Mouse (Mus musculus): ENCODE measurements around the gene Dohh. TPM values are rescaled to one million over a fixed set of nuclear protein-coding genes. Genes with fewer than 3 reads are reported as not detected.
A peak's percentile ranks its signal among the peaks of the same experiment; 100 is the strongest.

The Dohh gene
- polyA plus RNA-seq, 1 experiment from 2014 or later = 55.2 TPM

- H3K9me3 ChIP-seq (ENCODE audit: low read length) = no peaks in the 10 kb centered on the region
- peak overlapping the region; percentile 58 for H3K4me2 ChIP-seq (replicated peaks; ENCODE audit: low read depth, low read length)
- TF ChIP-seq EP300 (IDR thresholded peaks at IDR 0.05) (no peak), CTCF (IDR thresholded peaks at IDR 0.05) (peak; percentile 13; the same call in 1 of the 2 replicates)
- peak overlapping the region; percentile 46; the same call in 1 of the 2 replicates for H3K4me3 ChIP-seq (ENCODE audit: low read depth, low read length)
- no peaks in the 10 kb centered on the region for H3K27me3 ChIP-seq (replicated peaks; ENCODE audit: insufficient read depth, low read length)
- H3K9ac ChIP-seq (replicated peaks; ENCODE audit: low read depth) = no peak overlapping the region
- H3K4me1 ChIP-seq (ENCODE audit: insufficient read depth, low read depth, low read length) = peaks cover 15% of the 10 kb centered on the region; the same call in 1 of the 2 replicates
- WGBS = 62% methylated on average over 3 of the region's 3 CpGs
- H3K27ac ChIP-seq (ENCODE audit: low read length) = no peak overlapping the region
- no peak for ATAC-seq
- no peaks in the 10 kb centered on the region for H3K36me3 ChIP-seq (ENCODE audit: insufficient read depth, low read length)
- DNase-seq (ENCODE audit: low spot score) = no peak
These were observed 5.1 kb upstream of the Dohh start for GRCm38 (mm10) chr10:81379183-81379553.

- H3K9ac ChIP-seq (replicated peaks; ENCODE audit: low read depth) = no peak overlapping the region
- TF ChIP-seq CTCF (IDR thresholded peaks at IDR 0.05) (no peak), EP300 (IDR thresholded peaks at IDR 0.05) (no peak)
- H3K36me3 ChIP-seq (ENCODE audit: insufficient read depth, low read length) = no peaks in the 10 kb centered on the region
- H3K4me2 ChIP-seq (replicated peaks; ENCODE audit: low read depth, low read length) = no peak overlapping the region
- no peaks in the 10 kb centered on the region for H3K27me3 ChIP-seq (replicated peaks; ENCODE audit: insufficient read depth, low read length)
- ATAC-seq (no peak), DNase-seq (ENCODE audit: low spot score) (no peak)
- no peak overlapping the region for H3K27ac ChIP-seq (ENCODE audit: low read length)
- H3K4me1 ChIP-seq (ENCODE audit: insufficient read depth, low read depth, low read length) = peaks cover 17% of the 10 kb centered on the region; the same call in 1 of the 2 replicates
- no peak overlapping the region for H3K4me3 ChIP-seq (ENCODE audit: low read depth, low read length)
- 86% methylated on average over 6 of the region's 6 CpGs for WGBS
- no peaks in the 10 kb centered on the region for H3K9me3 ChIP-seq (ENCODE audit: low read length)
These were observed 4.3 kb upstream of the Dohh start for GRCm38 (mm10) chr10:81379809-81380378.

GRCm38 (mm10) chr10:81382039-81382438, 2.2 kb upstream of the Dohh start:
- TF ChIP-seq EP300 (IDR thresholded peaks at IDR 0.05) (peak; percentile 95), CTCF (IDR thresholded peaks at IDR 0.05) (no peak)
- Histone ChIP-seq H3K4me2 (replicated peaks; ENCODE audit: low read depth, low read length) (no peak overlapping the region), H3K9me3 (ENCODE audit: low read length) (no peaks in the 10 kb centered on the region), H3K27me3 (replicated peaks; ENCODE audit: insufficient read depth, low read length) (no peaks in the 10 kb centered on the region), H3K27ac (ENCODE audit: low read length) (0 out of 2 replicates have a peak overlapping the region, but pooled peaks have one; percentile 14), H3K4me1 (ENCODE audit: insufficient read depth, low read depth, low read length) (peaks cover 15% of the 10 kb centered on the region; the same call in 1 of the 2 replicates), H3K4me3 (ENCODE audit: low read depth, low read length) (no peak overlapping the region), H3K36me3 (ENCODE audit: insufficient read depth, low read length) (no peaks in the 10 kb centered on the region; the same call in none of the 2 replicates), H3K9ac (replicated peaks; ENCODE audit: low read depth) (no peak overlapping the region)
- ATAC-seq = peak; percentile 2
- 32% methylated on average over 5 of the region's 5 CpGs for WGBS
- DNase-seq (ENCODE audit: low spot score) = peak; percentile 63

GRCm38 (mm10) chr10:81384605-81384982, 366 bp downstream of the Dohh start:
- Histone ChIP-seq H3K9me3 (ENCODE audit: low read length) (no peaks in the 10 kb centered on the region), H3K27ac (ENCODE audit: low read length) (peak overlapping the region; percentile 89), H3K9ac (replicated peaks; ENCODE audit: low read depth) (peak overlapping the region; percentile 88), H3K4me3 (ENCODE audit: low read depth, low read length) (peak overlapping the region; percentile 77), H3K36me3 (ENCODE audit: insufficient read depth, low read length) (no peaks in the 10 kb centered on the region; the same call in none of the 2 replicates), H3K27me3 (replicated peaks; ENCODE audit: insufficient read depth, low read length) (no peaks in the 10 kb centered on the region), H3K4me1 (ENCODE audit: insufficient read depth, low read depth, low read length) (peaks cover 11% of the 10 kb centered on the region; the same call in 1 of the 2 replicates), H3K4me2 (replicated peaks; ENCODE audit: low read depth, low read length) (peak overlapping the region; percentile 89)
- WGBS = under 1% methylated on average over 17 of the region's 19 CpGs
- peak; percentile 69 for DNase-seq (ENCODE audit: low spot score)
- ATAC-seq = peak; percentile 22
- TF ChIP-seq EP300 (IDR thresholded peaks at IDR 0.05) (no peak; the same call in 1 of the 2 replicates), CTCF (IDR thresholded peaks at IDR 0.05) (no peak)

GRCm38 (mm10) chr10:81385603-81386306, 1.5 kb downstream of the Dohh start:
- Histone ChIP-seq H3K4me2 (replicated peaks; ENCODE audit: low read depth, low read length) (no peak overlapping the region), H3K4me3 (ENCODE audit: low read depth, low read length) (no peak overlapping the region)

GRCm38 (mm10) chr10:81387716-81388115, 3.5 kb downstream of the Dohh start:
- Histone ChIP-seq H3K4me3 (ENCODE audit: low read depth, low read length) (no peak overlapping the region), H3K27ac (ENCODE audit: low read length) (no peak overlapping the region), H3K36me3 (ENCODE audit: insufficient read depth, low read length) (no peaks in the 10 kb centered on the region; the same call in none of the 2 replicates), H3K9ac (replicated peaks; ENCODE audit: low read depth) (no peak overlapping the region), H3K27me3 (replicated peaks; ENCODE audit: insufficient read depth, low read length) (no peaks in the 10 kb centered on the region), H3K4me1 (ENCODE audit: insufficient read depth, low read depth, low read length) (peaks cover 11% of the 10 kb centered on the region; the same call in 1 of the 2 replicates), H3K9me3 (ENCODE audit: low read length) (no peaks in the 10 kb centered on the region), H3K4me2 (replicated peaks; ENCODE audit: low read depth, low read length) (no peak overlapping the region)
- TF ChIP-seq EP300 (IDR thresholded peaks at IDR 0.05) (no peak), CTCF (IDR thresholded peaks at IDR 0.05) (no peak)
- 93% methylated on average over 20 of the region's 20 CpGs for WGBS
- DNase-seq (ENCODE audit: low spot score) (no peak), ATAC-seq (no peak)

More at GRCm38 (mm10) chr10:81385603-81386306, 1.5 kb downstream of the Dohh start:
- DNase-seq (ENCODE audit: low spot score) (no peak), ATAC-seq (no peak)
- TF ChIP-seq CTCF (IDR thresholded peaks at IDR 0.05) = no peak
- TF ChIP-seq EP300 (IDR thresholded peaks at IDR 0.05) = no peak
- H3K4me1 ChIP-seq (ENCODE audit: insufficient read depth, low read depth, low read length) = peaks cover 11% of the 10 kb centered on the region; the same call in 1 of the 2 replicates
- no peak overlapping the region for H3K27ac ChIP-seq (ENCODE audit: low read length)
- WGBS = 63% methylated on average over 22 of the region's 22 CpGs
- H3K36me3 ChIP-seq (ENCODE audit: insufficient read depth, low read length) = no peaks in the 10 kb centered on the region; the same call in none of the 2 replicates
- H3K9me3 ChIP-seq (ENCODE audit: low read length) = no peaks in the 10 kb centered on the region
- H3K27me3 ChIP-seq (replicated peaks; ENCODE audit: insufficient read depth, low read length) = no peaks in the 10 kb centered on the region
- no peak overlapping the region for H3K9ac ChIP-seq (replicated peaks; ENCODE audit: low read depth)
